Mouse (Mus musculus): Measurements from ENCODE around the gene Scg5.

GRCm38 (mm10) chr2:113778036-113778435 is 50.9 kb downstream of the Scg5 start:
- TF ChIP-seq CTCF (conservative IDR thresholded peaks at IDR 0.05; ENCODE audit: low read length) = no peak
- no peak for TF ChIP-seq NANOG (IDR thresholded peaks at IDR 0.05; ENCODE audit: borderline replicate concordance, low read length)
- TF ChIP-seq POU5F1 (IDR thresholded peaks at IDR 0.05; ENCODE audit: borderline replicate concordance, low read length) = no peak
